In genomic region chr5:72644175-72644574, GRCm38 (mm10) we compare ENCODE assay signal across 19 mouse cellular contexts. TPM values are rescaled to one million over a fixed set of nuclear protein-coding genes. Genes with fewer than 3 reads are reported as not detected.
"Had no signal": no experiment of that assay in that cellular context is flagged by ENCODE, and none has a peak within 500 bp of the region (broad histone marks: within the 10 kb centered on the region; RNA-seq: fewer than 3 reads in every experiment).

TSS of gene Cnga1 (minus strand) at chr5:72644275.

- H3K4me3 ChIP-seq: liver, embryonic 13.5 days; liver, embryonic 15.5 days; megakaryocyte, embryonic 14.5 days; midbrain, embryonic 12.5 days; neural tube, embryonic 12.5 days; stomach, embryonic 15.5 days had no signal

- H3K27ac ChIP-seq: liver, embryonic 13.5 days; liver, embryonic 15.5 days; macrophage; midbrain, embryonic 12.5 days; neural tube, embryonic 12.5 days; stomach, embryonic 15.5 days; stomach, postnatal 0 days had no signal

- H3K9ac ChIP-seq: liver, embryonic 13.5 days; liver, embryonic 15.5 days; liver, postnatal 0 days; lung, embryonic 14.5 days; midbrain, embryonic 12.5 days; neural tube, embryonic 12.5 days; stomach, embryonic 15.5 days had no signal

- H3K36me3 ChIP-seq: liver, embryonic 13.5 days; liver, embryonic 15.5 days; midbrain, embryonic 12.5 days; neural tube, embryonic 12.5 days; stomach, embryonic 15.5 days had no signal

- H3K9me3 ChIP-seq: liver, embryonic 13.5 days; liver, embryonic 15.5 days; megakaryocyte, embryonic 14.5 days; midbrain, embryonic 12.5 days; neural tube, embryonic 12.5 days; stomach, embryonic 15.5 days had no signal

- H3K4me2 ChIP-seq: liver, embryonic 11.5 days; liver, embryonic 13.5 days; liver, embryonic 15.5 days; lung, embryonic 14.5 days; midbrain, embryonic 12.5 days; neural tube, embryonic 12.5 days; stomach, embryonic 15.5 days had no signal

- DNase-seq: liver, embryonic 13.5 days; liver, postnatal 0 days; lung, embryonic 14.5 days; lung, postnatal 10 days; midbrain, embryonic 14.5 days; right cerebral cortex, postnatal 14 days; thymus, adult 2 months; thymus, postnatal 25 days; thymus, postnatal 4 days had no signal

- ATAC-seq: liver, postnatal 0 days had no signal

RNA-seq across cellular contexts. Expression of gene Cnga1, which starts in this region (rescaled TPM):
- polyA plus RNA-seq: liver, embryonic 11.5 days; liver, embryonic 13.5 days; liver, embryonic 15.5 days; liver, postnatal 0 days; lung, embryonic 14.5 days; macrophage; midbrain, embryonic 12.5 days; neural tube, embryonic 12.5 days; neural tube, embryonic 14.5 days; stomach, embryonic 15.5 days; stomach, postnatal 0 days; urinary bladder, adult 2 months had no signal
